Mouse (Mus musculus) ES-E14 (cell line): ENCODE measurements around the gene Gm9639.
"Not testable (repeated sequence)": the region's sequence is repeated elsewhere in the genome, so short reads cannot be mapped to it uniquely, and the experiment has no call there.

Experiments
- HCFC1 ChIP-seq: IDR thresholded peaks from 2 replicates; pipeline ENCODE4 v1.6.1; 2012; ENCODE audit warnings: low read length, inconsistent platforms, borderline replicate concordance; ENCODE audit not compliant: insufficient read depth
- ZC3H11A ChIP-seq: IDR thresholded peaks from 2 replicates; pipeline ENCODE4 v1.6.1; 2012; ENCODE audit warnings: low read depth, mild to moderate bottlenecking, inconsistent platforms, low read length, borderline replicate concordance

- TF ChIP-seq HCFC1, ZC3H11A: not testable (repeated sequence)
These were observed 7.0 kb downstream of the Gm9639 start, which contains the start of gene Gm7137 for GRCm38 (mm10) chr10:77787876-77788275.
